Mouse (Mus musculus): ENCODE results near the gene 2310022B05Rik. TPM values are rescaled to one million over a fixed set of nuclear protein-coding genes. Genes with fewer than 3 reads are reported as not detected.

2310022B05Rik gene
- total and polyA plus RNA-seq, 3 experiments = 54.4 to 64.3 (median 61.8) TPM

- Histone ChIP-seq H3K36me3 (ENCODE audit: control insufficient read depth, insufficient read depth, low read length) (peaks cover 2% of the 10 kb centered on the region; the same call in 1 of the 2 replicates), H3K79me2 (replicated peaks; ENCODE audit: control insufficient read depth, insufficient read depth, low read length) (no peaks in the 10 kb centered on the region), H3K27ac (peak overlapping the region; percentile 75), H3K4me1 (ENCODE audit: control insufficient read depth, insufficient read depth, low read length) (peaks cover 23% of the 10 kb centered on the region), H3K27me3 (ENCODE audit: control insufficient read depth, insufficient read depth, low read length) (no peaks in the 10 kb centered on the region), H3K9ac (ENCODE audit: low read depth, low read length) (peak overlapping the region; percentile 39), H3K4me3 (no peak overlapping the region)
- intact Hi-C loops (cut with DNase I) = loop anchor here (2.0 kb wide), 1 partner anchor 15 kb away; no protein-coding TSS in a partner anchor
- peak; percentile 54 to 81 for DNase-seq
- 0 out of 2 replicates have a peak, but pooled peaks have one; percentile 40 for TF ChIP-seq EP300 (IDR thresholded peaks at IDR 0.05; ENCODE audit: insufficient read depth, low read depth, low read length)
- peak; percentile 55 for TF ChIP-seq POLR2A (IDR thresholded peaks at IDR 0.05; ENCODE audit: insufficient read depth, low read depth, low read length)
- TF ChIP-seq CTCF (IDR thresholded peaks at IDR 0.05) = no peak
- 13% methylated on average over 18 of the region's 18 CpGs for WGBS
Measured at GRCm38 (mm10) chr8:124643540-124644339, 19.4 kb downstream of the 2310022B05Rik start.

GRCm38 (mm10) chr8:124641599-124641998 is 21.6 kb downstream of the 2310022B05Rik start:
- WGBS = 84% methylated on average over 8 of the region's 8 CpGs
- Histone ChIP-seq H3K79me2 (replicated peaks; ENCODE audit: control insufficient read depth, insufficient read depth, low read length) (no peaks in the 10 kb centered on the region), H3K27ac (peak overlapping the region; percentile 67), H3K9ac (ENCODE audit: low read depth, low read length) (no peak overlapping the region), H3K4me1 (ENCODE audit: control insufficient read depth, insufficient read depth, low read length) (peaks cover 21% of the 10 kb centered on the region), H3K4me3 (no peak overlapping the region), H3K36me3 (ENCODE audit: control insufficient read depth, insufficient read depth, low read length) (peaks cover 2% of the 10 kb centered on the region; the same call in 1 of the 2 replicates), H3K27me3 (ENCODE audit: control insufficient read depth, insufficient read depth, low read length) (no peaks in the 10 kb centered on the region)
- DNase-seq = no peak
- intact Hi-C loops (cut with DNase I) = no loop called here
- TF ChIP-seq POLR2A (IDR thresholded peaks at IDR 0.05; ENCODE audit: insufficient read depth, low read depth, low read length) (no peak), EP300 (IDR thresholded peaks at IDR 0.05; ENCODE audit: insufficient read depth, low read depth, low read length) (no peak), CTCF (IDR thresholded peaks at IDR 0.05) (no peak)

DNA sequence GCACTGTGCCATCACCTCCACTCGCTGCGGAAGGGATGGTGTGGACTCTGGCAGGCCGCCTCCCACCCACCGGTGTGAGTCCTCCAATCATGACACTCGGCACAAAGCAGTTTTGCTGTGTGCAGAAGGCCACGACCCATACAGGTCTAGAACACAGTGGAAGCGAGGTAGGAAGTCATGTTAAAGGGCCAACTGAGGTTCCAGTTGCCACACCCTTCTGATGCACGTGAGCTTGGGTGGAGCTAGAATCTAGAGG is 28.0 kb downstream of the 2310022B05Rik start:
- intact Hi-C loops (cut with DNase I) = no loop called here
- H3K4me3 ChIP-seq = no peak overlapping the region
- H3K79me2 ChIP-seq (replicated peaks; ENCODE audit: control insufficient read depth, insufficient read depth, low read length) = no peaks in the 10 kb centered on the region
- no peak overlapping the region for H3K27ac ChIP-seq
- WGBS = 83% methylated on average over 8 of the region's 8 CpGs
- H3K27me3 ChIP-seq (ENCODE audit: control insufficient read depth, insufficient read depth, low read length) = no peaks in the 10 kb centered on the region
- H3K4me1 ChIP-seq (ENCODE audit: control insufficient read depth, insufficient read depth, low read length) = peaks cover 9% of the 10 kb centered on the region
- no peaks in the 10 kb centered on the region for H3K36me3 ChIP-seq (ENCODE audit: control insufficient read depth, insufficient read depth, low read length)
- TF ChIP-seq POLR2A (IDR thresholded peaks at IDR 0.05; ENCODE audit: insufficient read depth, low read depth, low read length) (no peak), CTCF (IDR thresholded peaks at IDR 0.05) (no peak), EP300 (IDR thresholded peaks at IDR 0.05; ENCODE audit: insufficient read depth, low read depth, low read length) (no peak)
- H3K9ac ChIP-seq (ENCODE audit: low read depth, low read length) = no peak overlapping the region
- no peak for DNase-seq

GRCm38 (mm10) chr8:124634411-124635246 is 28.5 kb downstream of the 2310022B05Rik start:
- Histone ChIP-seq H3K4me1 (ENCODE audit: control insufficient read depth, insufficient read depth, low read length) (peaks cover 9% of the 10 kb centered on the region), H3K27me3 (ENCODE audit: control insufficient read depth, insufficient read depth, low read length) (no peaks in the 10 kb centered on the region), H3K36me3 (ENCODE audit: control insufficient read depth, insufficient read depth, low read length) (no peaks in the 10 kb centered on the region), H3K27ac (no peak overlapping the region; the same call in 1 of the 2 replicates), H3K4me3 (no peak overlapping the region), H3K79me2 (replicated peaks; ENCODE audit: control insufficient read depth, insufficient read depth, low read length) (no peaks in the 10 kb centered on the region), H3K9ac (ENCODE audit: low read depth, low read length) (no peak overlapping the region)
- intact Hi-C loops (cut with DNase I) = no loop called here
- 84% methylated on average over 13 of the region's 13 CpGs for WGBS
- TF ChIP-seq CTCF (IDR thresholded peaks at IDR 0.05) (no peak), EP300 (IDR thresholded peaks at IDR 0.05; ENCODE audit: insufficient read depth, low read depth, low read length) (no peak), POLR2A (IDR thresholded peaks at IDR 0.05; ENCODE audit: insufficient read depth, low read depth, low read length) (no peak)
- DNase-seq = no peak

GRCm38 (mm10) chr8:124633001-124633703 is 30.0 kb downstream of the 2310022B05Rik start:
- no peaks in the 10 kb centered on the region for H3K27me3 ChIP-seq (ENCODE audit: control insufficient read depth, insufficient read depth, low read length)
- peak; percentile 86 to 89 for DNase-seq
- H3K4me1 ChIP-seq (ENCODE audit: control insufficient read depth, insufficient read depth, low read length) = peaks cover 9% of the 10 kb centered on the region
- H3K79me2 ChIP-seq (replicated peaks; ENCODE audit: control insufficient read depth, insufficient read depth, low read length) = no peaks in the 10 kb centered on the region
- no peak overlapping the region for H3K4me3 ChIP-seq
- WGBS = 39% methylated on average over 14 of the region's 14 CpGs
- peak overlapping the region; percentile 89 for H3K27ac ChIP-seq
- peak overlapping the region; percentile 35; the same call in 1 of the 2 replicates for H3K9ac ChIP-seq (ENCODE audit: low read depth, low read length)
- intact Hi-C loops (cut with DNase I) = no loop called here
- no peaks in the 10 kb centered on the region for H3K36me3 ChIP-seq (ENCODE audit: control insufficient read depth, insufficient read depth, low read length)
- no peak for TF ChIP-seq CTCF (IDR thresholded peaks at IDR 0.05)
- TF ChIP-seq EP300 (IDR thresholded peaks at IDR 0.05; ENCODE audit: insufficient read depth, low read depth, low read length) = peak; percentile 93; the same call in 1 of the 2 replicates
